Mouse (Mus musculus): ENCODE measurements around the gene Ankrd34a. TPM values are rescaled to one million over a fixed set of nuclear protein-coding genes. Genes with fewer than 3 reads are reported as not detected.

Gene Ankrd34a
- polyA plus RNA-seq (2016; fragmentation: Nextera tagmentation; extraction: Ambion mirVana): 9.2 and 9.5 TPM in 2 replicates

GRCm38 (mm10) chr3:96596228-96596707, at the start of gene Ankrd34a:
TSS of gene Ankrd34a (plus strand) at chr3:96596636.
- Histone ChIP-seq H3K9me3 (replicated peaks) (no peaks in the 10 kb centered on the region), H3K9ac (peak within 1 kb of the TSS; percentile 85), H3K27ac (ENCODE audit: poor library complexity, severe bottlenecking) (peak within 1 kb of the TSS; percentile 74), H3K27me3 (replicated peaks) (0 out of 2 replicates have a peak, but pooled peaks cover 5% of the 10 kb centered on the region), H3K36me3 (no peaks in the 10 kb centered on the region), H3K4me3 (peak within 1 kb of the TSS; percentile 65), H3K4me2 (peak within 1 kb of the TSS; percentile 90), H3K4me1 (replicated peaks) (peaks cover 40% of the 10 kb centered on the region)
- WGBS: under 1% methylated on average over 21 of the region's 23 CpGs
- ATAC-seq (ENCODE audit: insufficient number of reproducible peaks, low FRiP score): no peak

- no peak overlapping the region for H3K4me3 ChIP-seq
- 0 out of 2 replicates have a peak, but pooled peaks have one; percentile 30 for ATAC-seq (ENCODE audit: insufficient number of reproducible peaks, low FRiP score)
- no peak overlapping the region for H3K9ac ChIP-seq
- H3K9me3 ChIP-seq (replicated peaks): no peaks in the 10 kb centered on the region
- no peaks in the 10 kb centered on the region for H3K36me3 ChIP-seq
- 39% methylated on average over 4 of the region's 4 CpGs for WGBS
- peak overlapping the region; percentile 18; the same call in 1 of the 2 replicates for H3K4me2 ChIP-seq
- peaks cover 37% of the 10 kb centered on the region for H3K4me1 ChIP-seq (replicated peaks)
- H3K27me3 ChIP-seq (replicated peaks): 0 out of 2 replicates have a peak, but pooled peaks cover 7% of the 10 kb centered on the region
- no peak overlapping the region for H3K27ac ChIP-seq (ENCODE audit: poor library complexity, severe bottlenecking)
Measured at GRCm38 (mm10) chr3:96546880-96547279, 49.6 kb upstream of the Ankrd34a start.

GRCm38 (mm10) chr3:96547389-96547960, 49.0 kb upstream of the Ankrd34a start:
- ATAC-seq (ENCODE audit: insufficient number of reproducible peaks, low FRiP score): peak; percentile 43
- Histone ChIP-seq H3K9me3 (replicated peaks) (no peaks in the 10 kb centered on the region), H3K27me3 (replicated peaks) (0 out of 2 replicates have a peak, but pooled peaks cover 7% of the 10 kb centered on the region), H3K27ac (ENCODE audit: poor library complexity, severe bottlenecking) (no peak overlapping the region), H3K9ac (peak overlapping the region; percentile 36; the same call in 1 of the 2 replicates), H3K36me3 (no peaks in the 10 kb centered on the region), H3K4me2 (peak overlapping the region; percentile 54), H3K4me1 (replicated peaks) (peaks cover 38% of the 10 kb centered on the region), H3K4me3 (peak overlapping the region; percentile 13; the same call in 1 of the 2 replicates)
- WGBS: 9% methylated on average over 14 of the region's 14 CpGs

- WGBS: 79% methylated on average over 7 of the region's 7 CpGs
- H3K4me3 ChIP-seq: no peak overlapping the region
- H3K9me3 ChIP-seq (replicated peaks): no peaks in the 10 kb centered on the region
- H3K36me3 ChIP-seq: no peaks in the 10 kb centered on the region
- H3K4me1 ChIP-seq (replicated peaks): peaks cover 38% of the 10 kb centered on the region
- H3K9ac ChIP-seq: no peak overlapping the region
- no peaks in the 10 kb centered on the region for H3K27me3 ChIP-seq (replicated peaks)
- ATAC-seq (ENCODE audit: insufficient number of reproducible peaks, low FRiP score): no peak
- no peak overlapping the region; the same call in 1 of the 2 replicates for H3K4me2 ChIP-seq
- H3K27ac ChIP-seq (ENCODE audit: poor library complexity, severe bottlenecking): no peak overlapping the region
Measured at GRCm38 (mm10) chr3:96548824-96549223, 47.6 kb upstream of the Ankrd34a start.

- Histone ChIP-seq H3K4me1 (replicated peaks) (peaks cover 38% of the 10 kb centered on the region), H3K27me3 (replicated peaks) (no peaks in the 10 kb centered on the region), H3K9me3 (replicated peaks) (no peaks in the 10 kb centered on the region), H3K4me2 (peak overlapping the region; percentile 39), H3K4me3 (no peak overlapping the region), H3K27ac (ENCODE audit: poor library complexity, severe bottlenecking) (peak overlapping the region; percentile 65), H3K36me3 (no peaks in the 10 kb centered on the region), H3K9ac (peak overlapping the region; percentile 27; the same call in 1 of the 2 replicates)
- no peak for ATAC-seq (ENCODE audit: insufficient number of reproducible peaks, low FRiP score)
- 67% methylated on average over 5 of the region's 5 CpGs for WGBS
Measured at GRCm38 (mm10) chr3:96549346-96549745, 47.1 kb upstream of the Ankrd34a start.

GRCm38 (mm10) chr3:96551203-96551602, 45.2 kb upstream of the Ankrd34a start:
- 14% methylated on average over 8 of the region's 8 CpGs for WGBS
- Histone ChIP-seq H3K27me3 (replicated peaks) (no peaks in the 10 kb centered on the region), H3K4me1 (replicated peaks) (peaks cover 53% of the 10 kb centered on the region), H3K27ac (ENCODE audit: poor library complexity, severe bottlenecking) (no peak overlapping the region), H3K36me3 (no peaks in the 10 kb centered on the region), H3K9ac (no peak overlapping the region), H3K4me2 (no peak overlapping the region), H3K9me3 (replicated peaks) (no peaks in the 10 kb centered on the region), H3K4me3 (no peak overlapping the region)
- ATAC-seq (ENCODE audit: insufficient number of reproducible peaks, low FRiP score): no peak

- 64% methylated on average over 7 of the region's 7 CpGs for WGBS
Measured at GRCm38 (mm10) chr3:96551890-96552289, 44.5 kb upstream of the Ankrd34a start.

GRCm38 (mm10) chr3:96553601-96554000, 42.8 kb upstream of the Ankrd34a start:
- ATAC-seq (ENCODE audit: insufficient number of reproducible peaks, low FRiP score): no peak
- H3K36me3 ChIP-seq: no peaks in the 10 kb centered on the region
- H3K4me3 ChIP-seq: no peak overlapping the region
- peaks cover 46% of the 10 kb centered on the region for H3K4me1 ChIP-seq (replicated peaks)
- H3K9ac ChIP-seq: no peak overlapping the region
- no peaks in the 10 kb centered on the region for H3K27me3 ChIP-seq (replicated peaks)
- 70% methylated on average over 6 of the region's 6 CpGs for WGBS
- no peaks in the 10 kb centered on the region for H3K9me3 ChIP-seq (replicated peaks)
- H3K27ac ChIP-seq (ENCODE audit: poor library complexity, severe bottlenecking): no peak overlapping the region
- no peak overlapping the region for H3K4me2 ChIP-seq

More at GRCm38 (mm10) chr3:96551890-96552289, 44.5 kb upstream of the Ankrd34a start:
- Histone ChIP-seq H3K9ac (no peak overlapping the region), H3K4me3 (no peak overlapping the region), H3K9me3 (replicated peaks) (no peaks in the 10 kb centered on the region), H3K4me2 (no peak overlapping the region), H3K27ac (ENCODE audit: poor library complexity, severe bottlenecking) (no peak overlapping the region), H3K36me3 (no peaks in the 10 kb centered on the region), H3K4me1 (replicated peaks) (peaks cover 56% of the 10 kb centered on the region), H3K27me3 (replicated peaks) (no peaks in the 10 kb centered on the region)
- ATAC-seq (ENCODE audit: insufficient number of reproducible peaks, low FRiP score): no peak

- Histone ChIP-seq H3K4me2 (no peak overlapping the region), H3K9ac (no peak overlapping the region), H3K36me3 (peaks cover 4% of the 10 kb centered on the region), H3K27ac (ENCODE audit: poor library complexity, severe bottlenecking) (no peak overlapping the region), H3K27me3 (replicated peaks) (no peaks in the 10 kb centered on the region), H3K9me3 (replicated peaks) (no peaks in the 10 kb centered on the region), H3K4me3 (no peak overlapping the region), H3K4me1 (replicated peaks) (peaks cover 42% of the 10 kb centered on the region)
- ATAC-seq (ENCODE audit: insufficient number of reproducible peaks, low FRiP score): no peak
- WGBS: 79% methylated on average over 6 of the region's 6 CpGs
Measured at GRCm38 (mm10) chr3:96554251-96554650, 42.2 kb upstream of the Ankrd34a start.

GRCm38 (mm10) chr3:96555041-96555596, 41.3 kb upstream of the Ankrd34a start:
- Histone ChIP-seq H3K4me1 (replicated peaks) (peaks cover 41% of the 10 kb centered on the region), H3K4me2 (no peak overlapping the region), H3K9ac (peak overlapping the region; percentile 37; the same call in 1 of the 2 replicates), H3K27ac (ENCODE audit: poor library complexity, severe bottlenecking) (peak overlapping the region; percentile 97), H3K27me3 (replicated peaks) (no peaks in the 10 kb centered on the region), H3K9me3 (replicated peaks) (no peaks in the 10 kb centered on the region), H3K36me3 (peaks cover 13% of the 10 kb centered on the region), H3K4me3 (no peak overlapping the region)
- ATAC-seq (ENCODE audit: insufficient number of reproducible peaks, low FRiP score): no peak
- whole genome bisulfite sequencing: 49% methylated on average over 12 of the region's 12 CpGs

GRCm38 (mm10) chr3:96555999-96556614, 40.3 kb upstream of the Ankrd34a start:
- H3K27ac ChIP-seq (ENCODE audit: poor library complexity, severe bottlenecking): peak overlapping the region; percentile 97
- H3K9me3 ChIP-seq (replicated peaks): no peaks in the 10 kb centered on the region
- no peak for ATAC-seq (ENCODE audit: insufficient number of reproducible peaks, low FRiP score)
- peak overlapping the region; percentile 78 for H3K4me3 ChIP-seq
- H3K4me2 ChIP-seq: peak overlapping the region; percentile 92
- no peaks in the 10 kb centered on the region for H3K27me3 ChIP-seq (replicated peaks)
- H3K9ac ChIP-seq: peak overlapping the region; percentile 86; the same call in 1 of the 2 replicates
- WGBS: 72% methylated on average over 15 of the region's 15 CpGs
- H3K36me3 ChIP-seq: peaks cover 23% of the 10 kb centered on the region
- H3K4me1 ChIP-seq (replicated peaks): peaks cover 43% of the 10 kb centered on the region

Measured in heart, embryonic 12.5 days (tissue).